Mouse (Mus musculus) limb, embryonic 13.5 days (tissue): ENCODE results near the gene Eif2b2. TPM values are rescaled to one million over a fixed set of nuclear protein-coding genes. Genes with fewer than 3 reads are reported as not detected.
A peak's percentile ranks its signal among the peaks of the same experiment; 100 is the strongest.

ENCODE experiments used
- ATAC-seq: fragments of 200-750 bp; cut with Nextera tagmentation; 2 replicates; pipeline ENCODE4 v1.8.0; 2017; ENCODE audit warnings: low read depth, moderate number of reproducible peaks, moderate TSS enrichment; ENCODE audit not compliant: low FRiP score
- H3K27ac ChIP-seq: fragments of 300-500 bp; sonication (generic); 2 replicates; pipeline ENCODE4 v1.5.1; 2015; ENCODE audit warnings: inconsistent platforms, mild to moderate bottlenecking, moderate library complexity
- H3K27me3 ChIP-seq: fragments of 300-500 bp; sonication (generic); 2 replicates; pipeline ENCODE4 v1.6.1; 2015; ENCODE audit warnings: mild to moderate bottlenecking, inconsistent platforms
- H3K36me3 ChIP-seq: fragments of 300-500 bp; sonication (generic); 2 replicates; pipeline ENCODE4 v1.6.1; 2015; ENCODE audit warnings: inconsistent platforms, mild to moderate bottlenecking, moderate library complexity
- H3K4me1 ChIP-seq: fragments of 300-500 bp; sonication (generic); 2 replicates; pipeline ENCODE4 v1.6.1; 2015; ENCODE audit warnings: inconsistent platforms
- H3K4me2 ChIP-seq: fragments of 300-500 bp; sonication (generic); replicated peaks from 2 replicates; pipeline ENCODE4 v1.6.1; 2015; ENCODE audit warnings: inconsistent platforms, mild to moderate bottlenecking, moderate library complexity
- H3K4me3 ChIP-seq: fragments of 300-500 bp; sonication (generic); 2 replicates; pipeline ENCODE4 v1.5.1; 2015; ENCODE audit warnings: moderate library complexity, mild to moderate bottlenecking, inconsistent platforms
- H3K9ac ChIP-seq: fragments of 300-500 bp; sonication (generic); 2 replicates; pipeline ENCODE4 v1.6.1; 2015; ENCODE audit warnings: mild to moderate bottlenecking, inconsistent platforms
- H3K9me3 ChIP-seq: fragments of 300-500 bp; sonication (generic); 2 replicates; pipeline ENCODE4 v1.6.1; 2016; ENCODE audit warnings: inconsistent platforms
- WGBS: fragments of 180-500 bp; shearing (Covaris S2); methylation state at CpG from one replicate; pipeline ENCODE4 v1.1.7; 2015; 5-methylcytosine and 5-hydroxymethylcytosine counted together
- polyA plus RNA-seq: library from polyadenylated mRNA; unstranded; fragments of >200 nt; fragmentation: Nextera tagmentation; extraction: Ambion mirVana; gene quantifications from 2 replicates; pipeline ENCODE4 v1.2.1, GENCODE M21; 2015

The Eif2b2 gene
- 78.3 and 79.9 TPM in 2 replicates for polyA plus RNA-seq

DNA sequence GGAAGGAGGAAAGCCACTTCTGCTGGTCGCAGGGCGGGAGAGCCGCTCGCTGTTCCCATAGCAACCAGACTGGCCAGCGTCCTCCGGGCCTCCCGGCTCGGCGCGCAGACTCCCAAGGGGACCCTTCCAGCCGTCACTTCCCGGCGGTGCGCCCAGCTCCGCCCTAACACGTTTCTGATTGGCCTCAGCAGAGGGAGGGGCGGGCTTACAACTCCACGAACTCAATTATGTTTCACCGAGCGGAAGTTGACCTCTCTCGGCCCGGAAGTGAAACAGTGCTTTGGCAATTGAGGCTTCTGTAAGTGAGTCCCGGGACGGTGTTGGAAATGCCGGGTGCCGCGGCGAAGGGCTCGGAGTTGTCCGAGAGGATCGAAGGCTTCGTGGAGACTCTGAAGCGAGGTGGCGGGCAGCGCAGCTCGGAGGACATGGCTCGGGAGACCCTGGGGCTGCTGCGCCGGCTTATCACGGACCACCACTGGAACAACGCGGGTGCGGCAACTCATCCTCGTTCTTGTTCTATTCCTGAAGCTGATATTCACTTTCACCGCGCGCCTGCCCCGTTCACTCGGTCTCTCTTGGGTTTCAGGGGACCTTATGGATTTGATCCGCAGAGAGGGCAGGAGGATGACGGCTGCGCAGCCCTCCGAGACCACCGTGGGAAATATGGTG, at the start of gene Eif2b2:
Gene Eif2b2 (plus strand): TSS at position 246 of the 669 bp plus-strand sequence.
- H3K27me3 ChIP-seq: no peaks in the 10 kb centered on the region
- no peaks in the 10 kb centered on the region for H3K9me3 ChIP-seq
- H3K4me2 ChIP-seq: peak within 1 kb of the TSS; percentile 80
- peak within 1 kb of the TSS; percentile 82 for H3K9ac ChIP-seq
- H3K4me3 ChIP-seq: peak within 1 kb of the TSS; percentile 84
- ATAC-seq: peak; percentile 99
- H3K27ac ChIP-seq: peak within 1 kb of the TSS; percentile 67; the same call in 1 of the 2 replicates
- H3K4me1 ChIP-seq: peaks cover 22% of the 10 kb centered on the region
- H3K36me3 ChIP-seq: peaks cover 34% of the 10 kb centered on the region
- WGBS: under 1% methylated on average over 53 of the region's 54 CpGs

DNA sequence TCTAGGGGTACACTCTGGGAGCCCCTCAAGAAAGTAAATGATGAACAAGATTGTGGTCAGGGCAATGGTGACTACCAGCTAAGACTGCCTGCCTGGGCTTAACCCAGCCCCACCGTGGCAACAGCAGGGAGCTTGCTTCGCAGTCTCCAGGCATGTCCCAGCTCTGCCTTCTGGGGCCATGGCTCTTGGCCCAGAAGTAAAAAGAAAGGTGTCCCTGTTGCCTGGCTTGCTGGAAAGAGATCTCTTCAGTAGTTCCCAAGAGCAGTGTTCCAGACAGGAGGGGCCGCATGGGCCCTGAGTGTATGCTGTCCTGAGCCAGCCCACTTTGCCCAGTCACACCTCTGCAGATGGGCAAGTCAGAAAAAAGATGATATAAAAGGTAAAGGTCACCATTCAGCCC, 49.4 kb upstream of the Eif2b2 start:
- no peak overlapping the region; the same call in 1 of the 2 replicates for H3K4me2 ChIP-seq
- no peak overlapping the region for H3K9ac ChIP-seq
- peaks cover 33% of the 10 kb centered on the region for H3K36me3 ChIP-seq
- peaks cover 21% of the 10 kb centered on the region for H3K4me1 ChIP-seq
- 53% methylated on average over 3 of the region's 3 CpGs for WGBS
- H3K9me3 ChIP-seq: no peaks in the 10 kb centered on the region
- H3K4me3 ChIP-seq: no peak overlapping the region
- no peak overlapping the region for H3K27ac ChIP-seq
- ATAC-seq: no peak
- no peaks in the 10 kb centered on the region for H3K27me3 ChIP-seq

DNA sequence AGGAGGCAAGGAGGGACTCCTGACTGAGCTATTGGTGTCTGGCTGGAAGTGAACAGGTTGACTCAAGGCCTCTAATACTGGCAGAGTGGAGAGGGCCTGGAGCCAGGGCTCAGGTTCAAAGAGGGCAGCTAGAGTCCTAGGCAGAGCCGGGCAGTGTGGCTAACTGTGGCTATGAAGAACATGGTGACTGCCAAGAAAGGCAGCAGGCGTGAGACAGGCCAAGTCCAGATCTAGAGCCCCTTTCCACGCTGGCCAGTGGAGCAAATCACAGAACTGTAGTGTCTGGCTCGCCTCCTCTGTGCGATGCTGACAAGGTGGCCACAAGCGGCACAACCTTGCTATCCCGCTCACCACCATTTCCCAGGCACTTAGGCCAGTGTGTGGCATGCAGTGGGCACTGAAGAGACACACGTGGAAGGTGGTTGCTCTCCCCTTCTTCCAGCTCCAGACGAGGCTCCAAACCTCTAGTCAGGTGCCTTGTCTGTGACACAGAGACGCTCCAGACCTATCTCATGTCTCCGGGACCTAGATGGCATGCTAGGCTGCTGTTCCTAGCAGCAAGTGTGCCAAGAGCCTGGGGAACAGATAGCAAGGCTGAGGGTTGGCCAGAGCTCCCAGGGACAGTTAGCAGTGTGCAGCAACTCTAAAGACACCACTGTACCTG, 48.9 kb upstream of the Eif2b2 start:
- 87% methylated on average over 11 of the region's 11 CpGs for WGBS
- no peak overlapping the region for H3K27ac ChIP-seq
- H3K9ac ChIP-seq: no peak overlapping the region

DNA sequence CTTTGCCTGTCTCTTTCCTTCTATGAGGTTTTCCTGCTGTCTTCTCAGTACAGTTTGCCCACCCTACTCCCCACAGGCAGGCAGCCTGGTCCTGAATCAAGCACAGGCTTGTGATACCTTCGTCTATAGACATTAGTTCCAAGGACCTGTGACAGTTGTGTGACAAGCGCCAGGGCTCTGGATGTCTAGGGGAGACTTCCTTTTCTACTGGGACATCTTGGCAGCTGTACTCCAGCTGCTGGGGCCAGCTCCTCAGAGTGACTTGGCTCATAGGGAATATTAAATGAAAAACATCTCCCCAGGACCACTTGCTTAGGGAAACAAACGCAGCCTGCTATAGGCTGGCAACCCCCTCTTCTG, 48.4 kb upstream of the Eif2b2 start:
- no peak for ATAC-seq
- WGBS: 82% methylated on average over 3 of the region's 3 CpGs
- peaks cover 31% of the 10 kb centered on the region for H3K4me1 ChIP-seq
- no peaks in the 10 kb centered on the region for H3K27me3 ChIP-seq
- H3K4me2 ChIP-seq: no peak overlapping the region
- H3K9ac ChIP-seq: no peak overlapping the region
- H3K27ac ChIP-seq: no peak overlapping the region
- H3K9me3 ChIP-seq: no peaks in the 10 kb centered on the region
- peaks cover 30% of the 10 kb centered on the region for H3K36me3 ChIP-seq
- H3K4me3 ChIP-seq: no peak overlapping the region

More for the DNA sequence above, 48.9 kb upstream of the Eif2b2 start:
- H3K4me2 ChIP-seq: no peak overlapping the region
- H3K27me3 ChIP-seq: no peaks in the 10 kb centered on the region
- no peaks in the 10 kb centered on the region for H3K9me3 ChIP-seq
- H3K4me1 ChIP-seq: peaks cover 26% of the 10 kb centered on the region
- no peak overlapping the region for H3K4me3 ChIP-seq
- ATAC-seq: no peak
- H3K36me3 ChIP-seq: peaks cover 33% of the 10 kb centered on the region

DNA sequence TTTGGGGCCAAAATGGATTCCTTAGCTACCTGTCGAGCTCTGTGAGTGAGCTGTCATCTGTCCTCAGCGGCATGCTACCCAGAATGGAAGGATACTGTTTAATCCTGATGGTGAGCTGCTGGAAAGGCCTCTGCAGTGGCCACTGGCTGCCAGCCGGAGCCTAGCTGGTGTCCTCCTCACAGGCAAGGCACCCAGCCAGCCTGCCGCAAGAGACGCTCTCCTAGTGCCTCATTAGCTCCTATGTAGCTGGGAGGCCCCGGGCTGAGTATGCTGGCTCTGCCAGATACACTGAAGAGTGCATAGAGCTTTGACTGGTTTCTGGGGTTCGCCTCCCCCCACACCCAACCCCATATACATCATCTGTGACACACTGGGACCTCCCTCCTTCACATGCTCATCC, 45.3 kb upstream of the Eif2b2 start:
- H3K36me3 ChIP-seq: peaks cover 10% of the 10 kb centered on the region; the same call in 1 of the 2 replicates
- H3K4me2 ChIP-seq: peak overlapping the region; percentile 73
- ATAC-seq: no peak
- 63% methylated on average over 7 of the region's 7 CpGs for WGBS
- peaks cover 52% of the 10 kb centered on the region for H3K4me1 ChIP-seq
- H3K9ac ChIP-seq: peak overlapping the region; percentile 25; the same call in 1 of the 2 replicates
- H3K9me3 ChIP-seq: no peaks in the 10 kb centered on the region
- H3K27me3 ChIP-seq: peaks cover 13% of the 10 kb centered on the region; the same call in 1 of the 2 replicates
- no peak overlapping the region for H3K27ac ChIP-seq
- H3K4me3 ChIP-seq: peak overlapping the region; percentile 8; the same call in 1 of the 2 replicates

DNA sequence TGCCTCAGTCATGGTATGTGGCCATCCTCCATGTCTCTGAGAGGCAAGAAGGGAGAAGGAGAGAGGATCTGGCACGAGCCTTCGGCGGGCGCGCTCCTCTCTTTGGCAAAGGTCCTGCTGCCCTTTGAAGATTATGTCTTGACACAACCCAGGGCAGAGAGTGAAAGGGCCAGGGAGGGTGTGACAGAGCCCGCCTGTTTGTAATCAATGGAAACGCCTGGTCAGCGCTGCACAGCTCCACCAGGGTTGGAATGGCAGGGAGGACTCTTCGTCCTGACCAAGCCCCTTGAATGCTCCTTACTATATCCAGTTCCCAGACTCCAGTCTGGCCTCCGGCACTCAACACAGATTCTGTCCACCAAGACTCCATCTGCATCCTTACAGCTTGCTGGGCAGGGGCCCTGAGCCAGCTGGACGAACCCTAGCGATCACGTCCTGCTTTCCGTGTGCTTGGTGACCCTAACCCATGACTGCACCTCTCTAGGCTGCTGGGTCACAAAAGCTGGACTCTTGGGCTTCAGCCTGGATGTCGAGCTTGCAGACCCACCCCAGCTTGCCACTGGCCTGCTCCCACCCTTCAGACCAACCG, 44.1 kb upstream of the Eif2b2 start:
- 0 out of 2 replicates have a peak, but pooled peaks have one; percentile 5 for ATAC-seq
- WGBS: 24% methylated on average over 16 of the region's 16 CpGs

DNA sequence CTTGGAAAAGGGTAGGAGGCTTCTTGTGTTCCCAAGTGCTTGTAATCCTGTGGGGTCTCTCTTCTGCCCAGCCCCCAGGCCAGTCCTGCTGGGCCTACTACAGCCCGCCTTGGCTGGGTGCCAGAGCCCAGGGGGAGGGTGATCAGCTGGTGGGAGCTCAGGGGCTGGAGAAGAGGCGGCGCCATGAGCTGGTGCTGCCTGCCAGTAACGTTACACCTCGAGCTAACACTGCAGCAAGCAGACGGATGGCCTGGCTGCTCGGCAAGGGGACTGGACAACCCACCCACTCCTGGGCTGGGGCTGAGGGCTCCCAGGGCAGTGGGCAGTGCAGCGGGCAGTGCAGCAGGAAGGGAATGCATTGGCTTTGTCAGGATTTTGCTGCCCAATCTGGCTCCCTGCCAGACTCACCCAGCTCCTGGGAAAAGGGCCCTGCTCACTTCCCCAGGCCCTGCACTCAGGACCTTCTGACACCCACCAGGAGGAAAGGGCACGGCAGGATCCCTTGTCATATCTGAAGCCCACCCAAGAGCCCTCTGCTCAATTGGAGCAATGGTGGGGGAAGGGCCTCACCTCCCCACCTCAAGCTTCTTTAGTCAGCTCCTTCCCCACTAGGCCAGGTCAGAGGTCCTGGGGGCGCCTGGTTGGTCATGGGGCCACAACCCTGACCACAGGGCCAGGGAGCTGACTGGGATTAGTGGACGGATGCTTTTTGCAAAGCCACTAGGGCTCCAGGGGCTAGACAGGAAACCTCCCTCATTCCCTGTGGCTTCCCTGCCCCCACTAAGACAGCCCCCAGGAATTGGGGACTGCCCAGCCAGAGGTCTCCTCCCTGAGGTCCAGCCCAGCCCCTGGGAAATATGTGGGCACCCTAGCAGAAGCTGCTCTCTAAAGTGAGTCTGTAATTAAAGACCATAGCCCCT, 43.1 kb upstream of the Eif2b2 start:
- 8% methylated on average over 11 of the region's 11 CpGs for WGBS
- Histone ChIP-seq H3K4me3 (peak overlapping the region; percentile 49), H3K27me3 (peaks cover 13% of the 10 kb centered on the region; the same call in 1 of the 2 replicates), H3K9me3 (no peaks in the 10 kb centered on the region), H3K4me2 (peak overlapping the region; percentile 73), H3K4me1 (peaks cover 48% of the 10 kb centered on the region), H3K9ac (peak overlapping the region; percentile 67), H3K27ac (peak overlapping the region; percentile 78), H3K36me3 (peaks cover under 1% of the 10 kb centered on the region; the same call in 1 of the 2 replicates)
- peak; percentile 71 for ATAC-seq

More for the DNA sequence above, 44.1 kb upstream of the Eif2b2 start:
- Histone ChIP-seq H3K9ac (peak overlapping the region; percentile 67), H3K27me3 (peaks cover 13% of the 10 kb centered on the region; the same call in 1 of the 2 replicates), H3K9me3 (no peaks in the 10 kb centered on the region), H3K36me3 (peaks cover 10% of the 10 kb centered on the region; the same call in 1 of the 2 replicates), H3K4me3 (peak overlapping the region; percentile 49), H3K4me2 (peak overlapping the region; percentile 73), H3K27ac (peak overlapping the region; percentile 78), H3K4me1 (peaks cover 44% of the 10 kb centered on the region)

DNA sequence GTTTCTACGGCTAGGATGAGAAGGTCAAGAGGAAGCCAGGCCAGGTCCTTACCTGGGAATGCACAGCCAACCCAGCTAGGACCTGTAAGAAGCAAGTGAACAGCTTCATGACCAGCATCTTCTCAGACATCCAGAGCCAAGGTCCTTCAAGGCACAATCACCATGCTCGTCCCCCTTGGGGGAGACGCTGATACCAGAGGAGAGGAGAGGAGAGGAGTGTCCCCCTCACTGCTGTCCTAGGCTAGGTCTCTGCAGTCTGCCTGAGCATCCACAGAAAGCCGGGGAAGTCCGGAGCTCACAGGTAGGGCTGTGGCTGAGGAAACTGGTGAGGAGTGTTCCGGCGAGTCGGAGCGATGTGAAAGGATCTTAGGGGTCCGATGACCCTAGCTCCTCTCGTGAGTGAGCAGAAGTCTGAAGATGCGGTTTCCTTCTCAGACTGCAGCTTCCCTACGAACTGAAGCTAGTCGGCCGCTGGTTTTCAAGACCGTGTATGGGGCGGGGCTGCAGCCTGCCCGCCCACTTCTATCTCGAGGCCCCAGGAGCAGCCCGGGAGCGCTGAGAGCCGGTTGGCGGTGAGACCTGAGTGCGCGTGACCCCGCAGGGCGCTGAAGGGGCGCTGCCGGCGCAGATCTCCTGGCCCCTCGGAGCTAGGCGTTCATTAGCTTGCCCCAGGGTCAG, 42.3 kb upstream of the Eif2b2 start:
- peaks cover 56% of the 10 kb centered on the region for H3K4me1 ChIP-seq
- no peaks in the 10 kb centered on the region for H3K9me3 ChIP-seq
- H3K36me3 ChIP-seq: no peaks in the 10 kb centered on the region
- 1% methylated on average over 32 of the region's 32 CpGs for WGBS
- peak overlapping the region; percentile 49 for H3K4me3 ChIP-seq
- H3K27me3 ChIP-seq: peaks cover 13% of the 10 kb centered on the region; the same call in 1 of the 2 replicates
- H3K4me2 ChIP-seq: peak overlapping the region; percentile 73
- H3K27ac ChIP-seq: peak overlapping the region; percentile 78; the same call in 1 of the 2 replicates
- peak overlapping the region; percentile 67 for H3K9ac ChIP-seq
- peak; percentile 31; the same call in 1 of the 2 replicates for ATAC-seq

DNA sequence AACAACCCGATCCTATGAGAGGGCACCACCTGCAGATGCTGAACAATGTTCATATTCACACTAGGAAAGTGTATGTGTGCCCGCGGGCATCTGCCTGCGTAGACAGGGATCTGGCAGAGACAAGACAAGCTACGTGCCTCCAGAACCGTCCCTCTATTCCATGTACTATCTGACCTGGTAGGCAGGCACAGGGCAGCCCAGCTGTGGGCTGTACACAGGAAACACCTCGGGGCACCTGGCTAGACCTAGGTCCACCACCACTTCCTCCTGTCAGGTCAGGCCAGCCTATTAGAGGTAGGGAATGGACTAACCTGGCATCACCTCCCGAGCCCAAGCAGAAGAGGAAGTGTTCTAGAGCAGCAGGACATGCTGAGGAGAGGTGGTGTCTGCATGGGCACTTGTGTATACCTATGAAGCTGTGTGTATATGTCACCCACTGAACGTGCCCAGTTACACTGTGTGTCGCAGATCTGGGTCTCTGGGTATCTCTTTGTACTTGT, 41.5 kb upstream of the Eif2b2 start, which contains the start of gene Pgf:
Gene Pgf (minus strand): TSS at position 51 of the 500 bp plus-strand sequence.
- Histone ChIP-seq H3K4me3 (peak within 1 kb of the TSS; percentile 49), H3K9ac (peak within 1 kb of the TSS; percentile 67), H3K4me1 (peaks cover 63% of the 10 kb centered on the region)

DNA sequence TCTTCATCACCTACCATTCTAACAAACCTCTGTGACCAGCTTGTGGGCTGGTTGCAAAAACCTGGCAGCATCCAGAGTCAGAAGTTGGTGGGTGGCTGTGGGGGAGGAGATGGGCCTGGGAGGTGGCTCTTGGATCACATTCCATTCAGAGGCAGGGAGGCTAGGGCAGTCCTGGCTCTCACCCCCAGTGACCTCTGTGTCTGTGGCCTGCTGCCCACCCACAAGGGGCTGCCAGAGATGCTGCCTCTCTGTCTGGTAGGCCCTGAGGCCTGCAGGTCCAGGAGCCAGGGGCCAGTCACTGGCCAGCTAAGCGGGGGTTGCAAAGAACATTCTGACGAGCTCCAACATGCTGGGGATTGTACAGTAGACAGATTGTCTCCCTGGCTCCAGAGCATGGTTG, 41.0 kb upstream of the Eif2b2 start:
- H3K4me1 ChIP-seq: peaks cover 63% of the 10 kb centered on the region
- H3K4me3 ChIP-seq: no peak overlapping the region
- H3K27me3 ChIP-seq: peaks cover 24% of the 10 kb centered on the region; the same call in 1 of the 2 replicates
- H3K9me3 ChIP-seq: no peaks in the 10 kb centered on the region
- ATAC-seq: no peak
- H3K27ac ChIP-seq: no peak overlapping the region
- WGBS: 69% methylated on average over 2 of the region's 2 CpGs
- no peak overlapping the region for H3K9ac ChIP-seq
- no peaks in the 10 kb centered on the region for H3K36me3 ChIP-seq
- no peak overlapping the region for H3K4me2 ChIP-seq

More for the DNA sequence above, 41.5 kb upstream of the Eif2b2 start, which contains the start of gene Pgf:
- 72% methylated on average over 10 of the region's 10 CpGs for WGBS
- H3K27me3 ChIP-seq: peaks cover 20% of the 10 kb centered on the region; the same call in 1 of the 2 replicates
- H3K4me2 ChIP-seq: peak within 1 kb of the TSS; percentile 73
- H3K36me3 ChIP-seq: no peaks in the 10 kb centered on the region
- no peak for ATAC-seq
- H3K27ac ChIP-seq: peak within 1 kb of the TSS; percentile 78
- no peaks in the 10 kb centered on the region for H3K9me3 ChIP-seq
